Mouse (Mus musculus) adrenal gland, postnatal 4 days (tissue): ENCODE data around the gene Sall1. TPM values are rescaled to one million over a fixed set of nuclear protein-coding genes. Genes with fewer than 3 reads are reported as not detected.

ENCODE experiments used
- DNase-seq, 2 experiments: peaks; one replicate each; pipeline ENCODE4 v3.0.0; 2021 to 2022; ENCODE audit warnings: low spot score in 2 of 2, mixed read lengths in 2 of 2
- long read RNA-seq, 2 experiments: library from polyadenylated mRNA; stranded (forward); transcript quantifications; one replicate each; pipeline ENCODE4 v2.0.0; 2021
- total RNA-seq, 2 experiments: library from RNA; stranded (reverse); gene quantifications; 2 replicates each; pipeline ENCODE4 v1.2.3; 2021

The Sall1 gene
- total RNA-seq: 10 to 100 TPM in 1 of 2 experiments, 1 to 10 TPM in 1; 1.5 to 10.7 TPM
- long read RNA-seq, experiment 1, partial matches to known transcripts: 0 of 1 reads
- long read RNA-seq, experiment 1, other reads (novel, unspliced or antisense): 1 of 1 reads
- long read RNA-seq, experiment 2, partial matches to known transcripts: 3 of 3 reads
- long read RNA-seq, experiment 2, other reads (novel, unspliced or antisense): 0 of 3 reads

GRCm38 (mm10) chr8:89043940-89044339, at the start of gene Sall1:
Gene Sall1, minus strand, starts transcription at chr8:89044162.
- DNase-seq: no peak

- DNase-seq: no peak
These were observed 46.0 kb upstream of the Sall1 start for GRCm38 (mm10) chr8:89089916-89090315.

DNA sequence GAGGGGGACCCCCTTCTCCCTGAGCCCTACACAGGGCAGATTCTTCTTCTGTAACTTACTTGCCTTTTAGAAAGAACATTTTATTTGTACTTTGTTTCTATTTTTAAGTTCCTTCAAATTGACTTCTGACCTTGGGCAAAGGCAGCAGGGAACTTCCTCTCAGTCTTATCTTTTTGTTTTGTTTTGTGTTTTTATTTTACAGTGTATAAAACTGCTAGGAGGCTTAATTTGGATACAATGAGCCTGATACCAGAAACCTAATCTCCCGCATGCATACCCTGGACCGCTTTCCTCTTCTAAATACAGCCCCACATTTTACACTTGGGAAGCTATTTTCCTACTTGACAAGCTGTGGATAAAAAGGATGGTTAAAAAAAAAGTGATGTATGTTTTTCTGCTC, 35.2 kb upstream of the Sall1 start:
- no peak for DNase-seq

DNA sequence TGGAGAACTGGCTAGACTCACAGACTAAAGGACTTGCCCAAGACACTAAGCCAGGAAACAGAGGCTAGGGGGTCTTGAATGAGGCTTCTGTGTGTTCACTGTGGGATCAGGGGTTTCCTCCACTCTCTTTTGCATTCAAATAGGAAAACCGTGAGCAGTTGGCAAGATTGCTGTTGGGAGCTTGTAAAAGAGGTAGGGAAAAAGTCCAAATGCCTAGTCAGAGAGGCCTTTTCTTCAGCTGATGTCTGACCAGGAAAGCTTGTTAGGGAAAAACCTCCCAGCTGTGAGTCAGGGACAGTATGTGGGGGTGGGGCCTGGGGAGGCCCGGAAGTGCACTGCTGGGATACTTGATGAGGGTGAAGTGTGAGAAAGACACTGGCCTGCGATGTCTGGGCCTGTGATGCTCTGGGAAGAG, 29.0 kb upstream of the Sall1 start:
- no peak for DNase-seq

GRCm38 (mm10) chr8:89067499-89067898, 23.5 kb upstream of the Sall1 start:
- DNase-seq: no peak

DNA sequence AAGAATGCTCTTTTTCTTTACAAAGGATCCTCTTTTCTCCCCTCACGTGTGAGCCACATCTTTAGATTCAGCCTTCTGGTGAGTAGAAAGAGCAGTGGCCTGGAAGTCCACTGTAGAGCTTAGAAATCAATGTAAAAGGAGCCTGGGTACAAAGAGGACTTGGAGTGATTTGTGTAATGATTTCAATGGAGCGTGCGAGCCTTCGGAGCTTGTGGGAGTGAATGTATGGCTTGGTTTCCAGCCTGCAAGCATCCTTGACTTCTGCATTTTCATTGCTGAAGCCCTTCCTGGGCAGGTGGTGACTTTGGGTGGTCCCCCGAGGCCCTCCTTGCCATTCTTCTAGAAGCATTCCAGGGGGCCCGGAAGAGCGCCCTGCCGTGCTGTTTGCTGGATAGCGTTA, 20.1 kb upstream of the Sall1 start:
- no peak for DNase-seq

DNA sequence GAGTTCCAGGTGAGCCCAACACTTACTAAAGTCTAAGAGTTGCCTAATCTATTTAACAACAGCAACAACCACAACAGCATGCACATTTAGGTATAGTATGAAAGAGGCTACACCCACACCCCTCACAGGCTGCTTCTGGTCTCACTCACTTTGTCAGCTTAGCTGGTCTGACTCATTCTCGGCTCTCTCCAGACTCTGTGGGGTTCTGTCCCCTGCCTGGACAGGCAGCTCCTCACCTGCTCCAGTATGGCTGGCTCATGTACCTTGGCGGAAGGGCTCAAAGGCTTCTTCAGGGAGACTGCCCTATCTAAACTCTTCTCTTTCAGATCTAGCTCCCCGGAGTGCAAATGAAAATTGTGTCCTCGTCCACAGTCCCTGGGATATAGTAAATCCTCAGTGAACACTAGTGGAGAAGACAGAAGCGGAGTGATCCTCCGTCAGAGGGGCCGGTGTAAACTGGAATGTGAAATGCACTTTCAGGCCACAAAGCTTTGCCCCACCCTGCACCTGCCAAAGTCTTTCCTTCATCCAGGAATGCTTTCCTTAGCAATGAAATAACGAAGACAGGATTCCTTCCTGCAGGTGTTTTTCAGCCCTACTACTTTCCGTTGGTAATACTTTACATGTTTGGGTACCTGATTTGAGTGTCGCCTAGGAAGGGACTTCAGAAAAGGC, 19.5 kb upstream of the Sall1 start:
- DNase-seq: no peak

- no peak for DNase-seq
These were observed 16.8 kb upstream of the Sall1 start for GRCm38 (mm10) chr8:89060717-89061116.

DNA sequence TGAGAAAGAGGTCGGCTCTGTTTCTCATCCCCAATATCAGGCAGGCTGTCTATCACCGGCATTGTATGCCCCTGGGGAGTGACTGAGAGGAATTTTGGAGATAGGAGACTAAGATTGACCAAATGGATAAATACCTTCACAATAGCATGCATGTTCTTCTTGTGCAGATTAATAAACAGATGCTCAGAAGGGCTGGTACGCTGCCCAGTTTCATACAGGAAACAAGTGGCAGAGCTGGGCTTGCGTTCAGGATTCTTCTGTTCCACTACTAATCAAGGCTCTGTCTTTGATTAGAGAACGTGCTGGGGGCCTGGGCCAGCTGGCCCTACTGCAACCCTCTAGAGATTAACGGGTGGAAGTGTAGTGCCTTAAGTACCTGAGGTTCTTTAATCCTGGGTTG, 15.5 kb upstream of the Sall1 start:
- no peak for DNase-seq

- DNase-seq: no peak
These were observed 8.9 kb upstream of the Sall1 start for GRCm38 (mm10) chr8:89052880-89053279.

DNA sequence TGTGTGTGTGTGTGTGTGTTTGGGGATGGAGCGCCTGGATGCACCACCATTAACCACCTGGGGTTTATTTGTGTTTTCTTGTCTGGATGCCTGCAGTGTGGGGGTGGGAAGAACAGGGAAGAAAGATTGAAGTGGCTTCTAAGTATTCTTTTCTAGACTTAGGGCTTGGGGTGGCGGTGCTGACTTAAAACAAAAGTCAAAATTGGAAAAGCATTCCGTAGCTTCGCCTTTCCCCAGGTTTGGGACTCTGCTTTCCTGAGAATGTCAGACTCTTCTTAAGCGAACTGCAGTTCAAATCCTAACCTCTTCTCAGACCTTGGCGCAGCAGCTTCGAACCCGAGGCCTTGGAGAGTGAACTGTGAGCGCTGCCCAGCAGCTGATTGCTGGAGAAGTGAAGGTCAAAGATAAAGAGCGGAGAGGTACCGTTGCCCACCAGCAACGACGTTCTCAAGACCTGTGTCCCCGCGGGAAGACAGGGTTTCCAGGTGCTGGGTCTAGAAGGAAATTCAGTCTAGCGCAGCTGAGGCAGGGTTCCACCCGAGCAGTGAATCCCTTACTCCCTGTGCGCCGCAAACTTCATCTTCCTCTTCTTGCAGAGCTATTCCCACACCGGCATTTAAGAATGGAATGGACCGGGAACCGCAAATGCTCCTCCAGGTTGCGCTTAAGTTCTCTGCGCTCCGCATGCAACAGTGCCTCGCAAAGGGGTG, 2.8 kb upstream of the Sall1 start:
- DNase-seq: no peak

DNA sequence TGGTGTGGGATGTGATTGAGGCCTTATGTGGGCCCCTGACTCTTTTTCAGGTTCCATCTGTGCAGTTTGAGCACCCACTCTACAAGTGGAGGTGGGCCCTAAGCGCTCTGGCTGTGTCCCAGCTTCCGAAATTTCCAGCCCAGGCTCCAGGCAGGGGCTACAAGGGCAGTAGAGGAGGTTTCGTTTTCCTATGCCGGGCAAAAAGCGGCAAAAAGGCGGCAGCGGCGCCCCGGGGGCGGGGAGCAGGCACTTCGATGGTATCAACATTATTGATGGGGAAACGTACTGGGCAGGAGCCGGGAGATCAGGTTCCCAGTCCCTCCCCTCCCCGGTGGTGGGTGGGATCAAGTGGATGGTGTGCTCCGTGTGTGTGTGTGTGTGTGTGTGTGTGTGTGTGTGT, 2.3 kb upstream of the Sall1 start:
- DNase-seq: no peak

GRCm38 (mm10) chr8:89045726-89046125, 1.8 kb upstream of the Sall1 start:
- DNase-seq: no peak

GRCm38 (mm10) chr8:89045218-89045601, 1.2 kb upstream of the Sall1 start:
- DNase-seq: no peak

GRCm38 (mm10) chr8:89044511-89045217, 702 bp upstream of the Sall1 start:
- DNase-seq: no peak

DNA sequence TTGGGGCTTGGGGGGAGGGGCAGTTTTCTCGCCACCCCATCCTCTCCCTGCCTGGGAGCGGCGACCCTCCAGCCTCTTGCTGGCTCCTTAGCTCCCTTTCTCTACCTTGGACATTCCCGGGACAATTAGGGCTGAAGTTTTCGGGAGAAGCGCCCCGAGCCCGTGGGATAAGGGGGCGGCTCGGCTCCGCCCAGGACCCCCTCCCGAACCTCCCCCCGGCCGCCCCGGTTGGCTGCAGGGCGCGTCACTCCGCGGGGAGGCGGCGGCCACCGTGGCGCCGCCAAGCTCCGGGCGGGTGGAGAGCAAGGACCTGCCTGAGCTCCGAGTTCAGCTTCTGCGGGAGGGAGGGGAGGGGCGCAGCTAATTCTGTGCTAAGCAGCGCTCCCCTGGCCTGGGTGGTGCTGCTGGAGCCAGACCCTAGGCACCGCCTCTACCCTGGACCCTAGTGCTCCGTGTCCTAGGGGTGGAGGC, 556 bp downstream of the Sall1 start:
- DNase-seq: no peak

- no peak for DNase-seq
These were observed 1.2 kb downstream of the Sall1 start for GRCm38 (mm10) chr8:89042560-89043370.

DNA sequence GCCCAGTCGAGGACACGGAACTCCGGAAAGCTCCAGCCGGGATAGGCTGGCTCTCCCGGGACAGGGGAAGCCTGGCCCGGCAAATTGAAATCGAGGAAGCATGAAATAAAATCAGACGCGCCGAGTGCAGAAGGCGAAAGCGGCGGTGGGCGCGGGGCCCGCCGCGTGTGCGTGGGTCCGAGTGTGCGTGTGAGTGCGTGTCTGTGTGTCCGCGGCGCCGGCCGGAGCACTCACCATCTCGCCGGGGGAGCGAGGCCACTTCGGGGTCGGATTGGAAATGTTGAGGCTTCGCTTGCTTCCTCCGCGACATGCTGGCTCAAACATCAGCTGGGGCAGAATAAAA, 1.9 kb downstream of the Sall1 start:
- no peak for DNase-seq

- no peak for DNase-seq
These were observed 2.4 kb downstream of the Sall1 start for GRCm38 (mm10) chr8:89041421-89042117.

DNA sequence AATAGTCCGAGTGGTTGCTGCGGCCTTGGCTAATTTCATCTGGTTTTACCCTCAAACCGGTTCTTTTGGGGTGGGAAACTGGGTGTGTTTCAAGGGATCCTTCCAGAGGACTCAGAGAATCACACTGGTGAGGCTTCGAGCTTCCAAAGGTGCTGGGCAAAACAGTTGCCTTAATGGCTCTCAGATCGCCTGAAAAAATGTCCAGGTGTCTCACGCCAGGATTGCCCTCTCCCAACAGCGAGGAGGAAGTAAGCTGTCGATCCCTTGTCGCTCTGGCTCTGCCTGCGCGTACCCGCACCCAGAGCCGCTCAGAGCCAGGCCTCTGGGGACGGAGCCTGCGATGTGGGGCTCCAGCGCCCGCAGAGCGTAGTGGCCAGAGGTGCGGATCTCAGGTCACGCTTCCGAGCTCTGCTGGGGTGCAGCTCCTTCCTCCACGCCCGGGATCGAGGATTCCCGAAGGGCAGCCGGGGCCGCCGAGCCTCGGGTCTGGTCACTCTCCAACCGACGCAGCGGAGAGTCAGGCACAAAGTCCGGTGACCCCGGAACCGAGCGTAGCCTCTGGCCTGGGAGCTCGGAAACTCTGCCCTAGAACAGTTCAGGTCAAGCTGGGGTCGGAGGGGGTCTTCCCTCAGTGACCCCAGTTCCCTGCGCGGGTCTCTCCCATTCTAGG, 3.1 kb downstream of the Sall1 start:
- DNase-seq: no peak
